Mouse (Mus musculus) MEL (cell line): ENCODE data around the gene Zyx. TPM values are rescaled to one million over a fixed set of nuclear protein-coding genes. Genes with fewer than 3 reads are reported as not detected.

ENCODE experiments used
- DNase-seq: peaks from one replicate; pipeline ENCODE4 v3.0.0; 2011; ENCODE audit warnings: low read depth, low spot score
- H3K27ac ChIP-seq: 2 replicates; pipeline ENCODE4 v1.5.1; 2012; ENCODE audit warnings: low read depth, mild to moderate bottlenecking, control low read depth, low read length, moderate library complexity; ENCODE audit not compliant: control insufficient read depth
- H3K27me3 ChIP-seq, 2 experiments: fragments of 150-350 bp in 1 of 2; sonication (generic) in 1 of 2; 2 replicates each; pipeline ENCODE4 v1.6.1; 2012; ENCODE audit warnings: low read length in 2 of 2, mild to moderate bottlenecking in 2 of 2, improper control_type of control experiment in 1 of 2, moderate library complexity in 1 of 2; ENCODE audit not compliant: insufficient read depth in 2 of 2, control insufficient read depth in 1 of 2
- H3K36me3 ChIP-seq, 2 experiments: 2 replicates each; pipeline ENCODE4 v1.6.1; 2012 to 2014; ENCODE audit warnings: low read length in 2 of 2, improper control_type of control experiment in 1 of 2, inconsistent platforms in 1 of 2, mild to moderate bottlenecking in 1 of 2; ENCODE audit not compliant: insufficient read depth in 2 of 2, control insufficient read depth in 1 of 2
- H3K4me1 ChIP-seq, 2 experiments: fragments of 150-350 bp in 1 of 2; sonication (generic) in 1 of 2; 2 replicates each; pipeline ENCODE4 v1.6.1; 2012; ENCODE audit warnings: low read length in 2 of 2, improper control_type of control experiment in 1 of 2, mild to moderate bottlenecking in 1 of 2; ENCODE audit not compliant: insufficient read depth in 2 of 2, control insufficient read depth in 1 of 2
- H3K4me3 ChIP-seq, 2 experiments: fragments of 150-350 bp in 1 of 2; sonication (generic) in 1 of 2; 2 replicates each; pipeline ENCODE4 v1.5.1; 2012; ENCODE audit warnings: low read depth in 2 of 2, low read length in 2 of 2, mild to moderate bottlenecking in 2 of 2, moderate library complexity in 2 of 2, control low read depth in 1 of 2, improper control_type of control experiment in 1 of 2; ENCODE audit not compliant: control insufficient read depth in 1 of 2, insufficient read depth in 1 of 2
- H3K79me2 ChIP-seq: 2 replicates; pipeline ENCODE4 v1.6.1; 2012; ENCODE audit warnings: mild to moderate bottlenecking, low read length, moderate library complexity; ENCODE audit not compliant: control insufficient read depth, poor library complexity, insufficient read depth
- H3K9ac ChIP-seq: 2 replicates; pipeline ENCODE4 v1.6.1; 2012; ENCODE audit warnings: low read depth, mild to moderate bottlenecking, control low read depth, low read length, moderate library complexity; ENCODE audit not compliant: control insufficient read depth, poor library complexity, severe bottlenecking
- H3K9me3 ChIP-seq: fragments of 150-350 bp; sonication (generic); replicated peaks from 2 replicates; pipeline ENCODE4 v1.6.1; 2012; ENCODE audit warnings: mild to moderate bottlenecking, low read length, improper control_type of control experiment, moderate library complexity; ENCODE audit not compliant: insufficient read depth
- EP300 ChIP-seq, 2 experiments: IDR thresholded peaks; 2 replicates each; pipeline ENCODE4 v1.6.1; 2011; ENCODE audit warnings: improper control_type of control experiment in 2 of 2, low read length in 2 of 2, low read depth in 1 of 2, mild to moderate bottlenecking in 1 of 2
- GABPA ChIP-seq: IDR thresholded peaks from 2 replicates; pipeline ENCODE4 v1.6.1; 2012; ENCODE audit warnings: low read depth, mild to moderate bottlenecking, inconsistent platforms, low read length, improper control_type of control experiment, moderate library complexity
- MXI1 ChIP-seq: IDR thresholded peaks from 2 replicates; pipeline ENCODE4 v1.6.1; 2011; ENCODE audit warnings: mild to moderate bottlenecking, low read depth, low read length, improper control_type of control experiment
- NELFE ChIP-seq: IDR thresholded peaks from 2 replicates; pipeline ENCODE4 v1.6.1; 2011; ENCODE audit warnings: low read depth, low read length, improper control_type of control experiment
- NRF1 ChIP-seq: IDR thresholded peaks from 2 replicates; pipeline ENCODE4 v1.6.1; 2014; ENCODE audit warnings: low read depth, mild to moderate bottlenecking, inconsistent platforms, low read length, improper control_type of control experiment, moderate library complexity; ENCODE audit not compliant: poor library complexity, insufficient read depth, severe bottlenecking
- RCOR1 ChIP-seq: IDR thresholded peaks from 2 replicates; pipeline ENCODE4 v1.6.1; 2012; ENCODE audit warnings: low read depth, mild to moderate bottlenecking, inconsistent platforms, low read length, improper control_type of control experiment
- SIN3A ChIP-seq: IDR thresholded peaks from 2 replicates; pipeline ENCODE4 v1.6.1; 2012; ENCODE audit warnings: low read length, improper control_type of control experiment, inconsistent platforms
- TAL1 ChIP-seq: IDR thresholded peaks from 2 replicates; pipeline ENCODE4 v1.6.1; 2012; ENCODE audit warnings: mild to moderate bottlenecking, inconsistent platforms, low read length, moderate library complexity, mixed read lengths
- ZMIZ1 ChIP-seq: IDR thresholded peaks from 2 replicates; pipeline ENCODE4 v1.6.1; 2012; ENCODE audit warnings: low read depth, mild to moderate bottlenecking, inconsistent platforms, low read length, improper control_type of control experiment, moderate library complexity
- ZNF384 ChIP-seq: IDR thresholded peaks from 2 replicates; pipeline ENCODE4 v1.6.1; 2012; ENCODE audit warnings: low read depth, mild to moderate bottlenecking, inconsistent platforms, low read length, improper control_type of control experiment
- polyA plus RNA-seq, 2 experiments: library from polyadenylated mRNA; stranded (reverse) in 1 of 2; unstranded in 1 of 2; fragments of >175 nt in 1 of 2; fragments of >200 nt in 1 of 2; gene quantifications; 2 replicates each; pipeline versions ENCODE4 v1.2.1 to v1.2.4; 2012; ENCODE audit warnings: low replicate concordance in 2 of 2, low read depth in 1 of 2; ENCODE audit not compliant: insufficient read length in 2 of 2, insufficient read depth in 1 of 2, missing spikeins in 1 of 2
- total RNA-seq: library from RNA; depleted of rRNA; stranded (reverse); fragments of 300-350 nt; gene quantifications from 2 replicates; pipeline ENCODE4 v1.2.3, GENCODE M21; 2012

The Zyx gene
- total and polyA plus RNA-seq, 3 experiments = 7.0 to 48.4 TPM; not detected in 1

- H3K36me3 ChIP-seq = no peaks in the 10 kb centered on the region
- no peaks in the 10 kb centered on the region for H3K4me1 ChIP-seq
- TF ChIP-seq MXI1 = no peak
- no peak for TF ChIP-seq GABPA
- no peak for TF ChIP-seq ZNF384
- TF ChIP-seq NRF1 = no peak
- no peak for TF ChIP-seq TAL1
- no peak for TF ChIP-seq SIN3A
- no peaks in the 10 kb centered on the region for H3K79me2 ChIP-seq
- DNase-seq = no peak
- no peaks in the 10 kb centered on the region for H3K9me3 ChIP-seq
- H3K4me3 ChIP-seq = no peak overlapping the region
- no peak overlapping the region for H3K9ac ChIP-seq
- no peaks in the 10 kb centered on the region for H3K27me3 ChIP-seq
- H3K27ac ChIP-seq = no peak overlapping the region
Observed at GRCm38 (mm10) chr6:42342171-42342570, 7.3 kb upstream of the Zyx start.

GRCm38 (mm10) chr6:42343361-42344120, 5.9 kb upstream of the Zyx start:
- H3K4me1 ChIP-seq = peaks cover 0 to under 1% of the 10 kb centered on the region in 2 experiments; a peak in 1 of 4 replicates
- H3K27ac ChIP-seq = no peak overlapping the region
- H3K79me2 ChIP-seq = no peaks in the 10 kb centered on the region
- no peak for TF ChIP-seq NELFE
- TF ChIP-seq TAL1 = no peak
- TF ChIP-seq, all 39 proteins: peak for 0
- H3K9ac ChIP-seq = no peak overlapping the region
- no peak overlapping the region for H3K4me3 ChIP-seq
- no peaks in the 10 kb centered on the region for H3K27me3 ChIP-seq
- H3K9me3 ChIP-seq = no peaks in the 10 kb centered on the region
- H3K36me3 ChIP-seq = no peaks in the 10 kb centered on the region
- DNase-seq = no peak

GRCm38 (mm10) chr6:42344255-42344654, 5.2 kb upstream of the Zyx start:
- TF ChIP-seq ZMIZ1 = no peak
- no peak for TF ChIP-seq TAL1
- no peak for TF ChIP-seq RCOR1
- no peak for TF ChIP-seq EP300 (IDR thresholded peaks at IDR 0.05; ENCODE audit: low read depth in 1 of 2, low read length in 2 of 2)
- H3K9ac ChIP-seq = no peak overlapping the region
- no peak for DNase-seq
- no peak overlapping the region for H3K4me3 ChIP-seq
- H3K36me3 ChIP-seq = no peaks in the 10 kb centered on the region; a peak in 1 of 4 replicates
- no peaks in the 10 kb centered on the region for H3K9me3 ChIP-seq
- peaks cover 0 to 2% of the 10 kb centered on the region in 2 experiments; a peak in 1 of 4 replicates for H3K4me1 ChIP-seq
- no peaks in the 10 kb centered on the region for H3K79me2 ChIP-seq
- H3K27ac ChIP-seq = no peak overlapping the region
- no peaks in the 10 kb centered on the region for H3K27me3 ChIP-seq
